Mouse (Mus musculus): Measurements from ENCODE around the gene Tbc1d1.

DNA sequence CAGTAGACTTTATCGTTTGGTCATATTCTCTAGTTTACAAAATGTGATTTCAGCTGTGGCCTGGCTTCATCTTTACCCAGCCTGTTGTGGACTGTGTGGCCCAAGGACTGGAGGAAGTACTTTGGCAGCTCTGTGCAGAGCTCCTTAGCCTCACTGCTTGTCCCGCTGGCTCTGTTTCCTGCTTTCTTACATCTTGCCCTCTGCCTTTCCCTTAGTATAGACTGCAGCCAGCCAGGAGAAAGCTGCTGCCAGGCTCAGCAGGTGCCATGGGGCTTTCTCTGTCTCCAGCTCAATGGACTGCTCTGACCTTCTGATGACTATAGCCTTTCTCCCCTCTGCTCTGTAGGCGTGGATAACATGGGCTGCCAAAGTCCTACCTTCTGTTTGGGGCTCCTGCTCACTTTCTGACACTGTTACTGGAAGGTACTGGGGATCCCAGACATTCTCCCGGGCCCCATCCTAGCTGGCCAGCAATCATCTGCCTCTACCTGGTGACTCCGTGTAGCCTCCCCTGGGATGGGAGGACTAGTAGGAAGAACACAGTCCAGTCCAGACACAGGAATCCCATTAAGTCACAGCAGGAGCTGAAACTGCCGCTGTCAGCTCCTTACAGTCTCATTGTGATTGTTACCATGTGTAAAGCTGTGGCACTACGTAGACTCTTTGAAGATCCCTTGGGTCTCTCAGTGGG lies 171.3 kb downstream of the Tbc1d1 start:
- TF ChIP-seq CTCF (IDR thresholded peaks at IDR 0.05; ENCODE audit: low read depth, low read length) (no peak), POLR2A (IDR thresholded peaks at IDR 0.05; ENCODE audit: borderline replicate concordance, low read depth, low read length) (no peak)
